Mouse (Mus musculus) forebrain, embryonic 11.5 days (tissue): ENCODE measurements around the gene U2surp. TPM values are rescaled to one million over a fixed set of nuclear protein-coding genes. Genes with fewer than 3 reads are reported as not detected.

Experiments used
- ATAC-seq: fragments of 200-750 bp; cut with Nextera tagmentation; replicated peaks from 2 replicates; pipeline ENCODE4 v1.8.0; 2017; ENCODE audit warnings: moderate TSS enrichment; ENCODE audit not compliant: low FRiP score
- DNase-seq: peaks from one replicate; pipeline ENCODE4 v3.0.0-alpha.2; 2017; ENCODE audit warnings: low spot score
- H3K27ac ChIP-seq: fragments of 300-500 bp; sonication (generic); 2 replicates; pipeline ENCODE4 v1.5.1; 2014; ENCODE audit warnings: low read depth, low read length
- H3K27me3 ChIP-seq: fragments of 300-500 bp; sonication (generic); 2 replicates; pipeline ENCODE4 v1.6.1; 2014; ENCODE audit warnings: mild to moderate bottlenecking, low read length, mixed read lengths; ENCODE audit not compliant: control insufficient read depth, insufficient read depth
- H3K36me3 ChIP-seq: fragments of 300-500 bp; sonication (generic); 2 replicates; pipeline ENCODE4 v1.6.1; 2014; ENCODE audit warnings: mild to moderate bottlenecking, low read length, moderate library complexity, mixed read lengths; ENCODE audit not compliant: control insufficient read depth, insufficient read depth
- H3K4me1 ChIP-seq: fragments of 300-500 bp; sonication (generic); replicated peaks from 2 replicates; pipeline ENCODE4 v1.6.1; 2014; ENCODE audit warnings: low read length, mixed read lengths; ENCODE audit not compliant: control insufficient read depth, insufficient read depth
- H3K4me2 ChIP-seq: fragments of 300-500 bp; sonication (generic); 2 replicates; pipeline ENCODE4 v1.6.1; 2014; ENCODE audit warnings: low read depth, mild to moderate bottlenecking, low read length, moderate library complexity, mixed read lengths; ENCODE audit not compliant: severe bottlenecking
- H3K4me3 ChIP-seq: fragments of 300-500 bp; sonication (generic); 2 replicates; pipeline ENCODE4 v1.5.1; 2014; ENCODE audit warnings: low read depth, low read length
- H3K9ac ChIP-seq: fragments of 300-500 bp; sonication (generic); 2 replicates; pipeline ENCODE4 v1.6.1; 2014; ENCODE audit warnings: low read length
- H3K9me3 ChIP-seq: fragments of 300-500 bp; sonication (generic); 2 replicates; pipeline ENCODE4 v1.6.1; 2016; ENCODE audit warnings: low read length, mixed read lengths; ENCODE audit not compliant: control insufficient read depth
- WGBS: fragments of 180-500 bp; shearing (Covaris S2); extraction: QIAGEN DNeasy Blood & Tissue Kit; methylation state at CpG from one replicate; pipeline ENCODE4 v1.1.7; 2014; 5-methylcytosine and 5-hydroxymethylcytosine counted together
- polyA plus RNA-seq: library from polyadenylated mRNA; unstranded; fragments of >200 nt; fragmentation: Nextera tagmentation; extraction: Ambion mirVana; gene quantifications from 2 replicates; pipeline ENCODE4 v1.2.1, GENCODE M21; 2014

Gene U2surp
- polyA plus RNA-seq, 1 experiment from 2014 or later: 159 TPM

GRCm38 (mm10) chr9:95541650-95542432 is 30.0 kb upstream of the U2surp start:
- ATAC-seq: no peak
- 57% methylated on average over 15 of the region's 15 CpGs for WGBS
- no peak overlapping the region for H3K4me3 ChIP-seq

GRCm38 (mm10) chr9:95541208-95541607 is 29.4 kb upstream of the U2surp start:
- ATAC-seq (no peak), DNase-seq (no peak)
- Histone ChIP-seq H3K9me3 (no peaks in the 10 kb centered on the region), H3K4me3 (no peak overlapping the region), H3K36me3 (no peaks in the 10 kb centered on the region), H3K27ac (no peak overlapping the region), H3K4me1 (no peaks in the 10 kb centered on the region), H3K27me3 (no peaks in the 10 kb centered on the region), H3K4me2 (no peak overlapping the region), H3K9ac (no peak overlapping the region)

More at GRCm38 (mm10) chr9:95541650-95542432, 30.0 kb upstream of the U2surp start:
- H3K9me3 ChIP-seq: no peaks in the 10 kb centered on the region
- H3K4me2 ChIP-seq: no peak overlapping the region
- H3K36me3 ChIP-seq: no peaks in the 10 kb centered on the region
- H3K27me3 ChIP-seq: no peaks in the 10 kb centered on the region
- 0 out of 2 replicates have a peak overlapping the region, but pooled peaks have one; percentile 2 for H3K9ac ChIP-seq
- no peak overlapping the region for H3K27ac ChIP-seq
- no peaks in the 10 kb centered on the region for H3K4me1 ChIP-seq
- no peak for DNase-seq

- WGBS: 60% methylated on average over 4 of the region's 4 CpGs
- Histone ChIP-seq H3K9me3 (no peaks in the 10 kb centered on the region), H3K27ac (no peak overlapping the region), H3K9ac (no peak overlapping the region), H3K4me3 (no peak overlapping the region), H3K27me3 (no peaks in the 10 kb centered on the region), H3K4me1 (no peaks in the 10 kb centered on the region), H3K4me2 (no peak overlapping the region), H3K36me3 (no peaks in the 10 kb centered on the region)
- DNase-seq (peak; percentile 72), ATAC-seq (no peak; the same call in 1 of the 2 replicates)
Measured at GRCm38 (mm10) chr9:95540487-95540886, 28.7 kb upstream of the U2surp start.

- Histone ChIP-seq H3K4me1 (no peaks in the 10 kb centered on the region), H3K9me3 (no peaks in the 10 kb centered on the region), H3K4me3 (no peak overlapping the region), H3K36me3 (no peaks in the 10 kb centered on the region), H3K27me3 (no peaks in the 10 kb centered on the region), H3K27ac (no peak overlapping the region), H3K9ac (no peak overlapping the region), H3K4me2 (no peak overlapping the region)
- ATAC-seq (no peak), DNase-seq (no peak)
- 76% methylated on average over 2 of the region's 2 CpGs for WGBS
Measured at GRCm38 (mm10) chr9:95539176-95539800, 27.5 kb upstream of the U2surp start.

GRCm38 (mm10) chr9:95533817-95534216 is 22.0 kb upstream of the U2surp start:
- 52% methylated on average over 6 of the region's 6 CpGs for WGBS
- H3K36me3 ChIP-seq: no peaks in the 10 kb centered on the region
- no peak for DNase-seq
- no peak overlapping the region for H3K9ac ChIP-seq
- H3K4me1 ChIP-seq: no peaks in the 10 kb centered on the region
- H3K4me3 ChIP-seq: no peak overlapping the region
- no peak overlapping the region for H3K27ac ChIP-seq
- H3K4me2 ChIP-seq: no peak overlapping the region
- no peaks in the 10 kb centered on the region for H3K9me3 ChIP-seq
- no peak for ATAC-seq
- H3K27me3 ChIP-seq: no peaks in the 10 kb centered on the region

GRCm38 (mm10) chr9:95531144-95531543 is 19.3 kb upstream of the U2surp start:
- Histone ChIP-seq H3K27me3 (no peaks in the 10 kb centered on the region), H3K27ac (no peak overlapping the region), H3K4me1 (no peaks in the 10 kb centered on the region), H3K9ac (no peak overlapping the region), H3K9me3 (no peaks in the 10 kb centered on the region), H3K4me2 (no peak overlapping the region), H3K36me3 (no peaks in the 10 kb centered on the region), H3K4me3 (no peak overlapping the region)
- ATAC-seq (no peak), DNase-seq (no peak)
- 76% methylated on average over 3 of the region's 3 CpGs for WGBS

GRCm38 (mm10) chr9:95527676-95528075 is 15.9 kb upstream of the U2surp start:
- H3K27ac ChIP-seq: no peak overlapping the region

GRCm38 (mm10) chr9:95525961-95526360 is 14.2 kb upstream of the U2surp start:
- DNase-seq (no peak), ATAC-seq (no peak)
- H3K4me3 ChIP-seq: no peak overlapping the region
- H3K9me3 ChIP-seq: no peaks in the 10 kb centered on the region
- H3K27ac ChIP-seq: no peak overlapping the region
- H3K36me3 ChIP-seq: no peaks in the 10 kb centered on the region
- no peaks in the 10 kb centered on the region for H3K4me1 ChIP-seq
- H3K9ac ChIP-seq: no peak overlapping the region
- H3K27me3 ChIP-seq: no peaks in the 10 kb centered on the region
- WGBS: 19% methylated on average over 2 of the region's 2 CpGs
- H3K4me2 ChIP-seq: no peak overlapping the region

More at GRCm38 (mm10) chr9:95527676-95528075, 15.9 kb upstream of the U2surp start:
- 70% methylated on average over 2 of the region's 2 CpGs for WGBS
- ATAC-seq: no peak
- Histone ChIP-seq H3K4me3 (no peak overlapping the region), H3K4me1 (no peaks in the 10 kb centered on the region), H3K9ac (no peak overlapping the region), H3K4me2 (no peak overlapping the region), H3K9me3 (no peaks in the 10 kb centered on the region), H3K36me3 (no peaks in the 10 kb centered on the region), H3K27me3 (no peaks in the 10 kb centered on the region)
- DNase-seq: no peak
